Mouse (Mus musculus): ENCODE data around the gene Gal. TPM values are rescaled to one million over a fixed set of nuclear protein-coding genes. Genes with fewer than 3 reads are reported as not detected.

The Gal gene
- total and polyA plus RNA-seq, 2 experiments from 2014 or later: 2.1 to 21.9 TPM

- no peaks in the 10 kb centered on the region for H3K9me3 ChIP-seq (ENCODE audit: low read length)
- no peak for TF ChIP-seq CTCF (IDR thresholded peaks at IDR 0.05; ENCODE audit: low read depth)
- H3K9ac ChIP-seq: no peak overlapping the region
- no peak overlapping the region for H3K4me3 ChIP-seq (ENCODE audit: low read depth, low read length)
- no peak overlapping the region for H3K27ac ChIP-seq (ENCODE audit: low read depth, low read length)
- H3K36me3 ChIP-seq (ENCODE audit: insufficient read depth): peaks cover 8% of the 10 kb centered on the region
- no peak for DNase-seq
- WGBS: 83% methylated on average over 3 of the region's 3 CpGs
- ATAC-seq: no peak
- H3K4me1 ChIP-seq (ENCODE audit: insufficient read depth): no peaks in the 10 kb centered on the region
- H3K27me3 ChIP-seq (ENCODE audit: insufficient read depth, low read length): no peaks in the 10 kb centered on the region
- no peak overlapping the region for H3K4me2 ChIP-seq (ENCODE audit: low read depth)
These were observed 34.9 kb upstream of the Gal start for GRCm38 (mm10) chr19:3449248-3449647.

GRCm38 (mm10) chr19:3447348-3447747 is 33.0 kb upstream of the Gal start:
- Histone ChIP-seq H3K36me3 (ENCODE audit: insufficient read depth) (no peaks in the 10 kb centered on the region), H3K9ac (no peak overlapping the region), H3K4me1 (ENCODE audit: insufficient read depth) (no peaks in the 10 kb centered on the region), H3K4me3 (ENCODE audit: low read depth, low read length) (no peak overlapping the region), H3K9me3 (ENCODE audit: low read length) (no peaks in the 10 kb centered on the region), H3K27me3 (ENCODE audit: insufficient read depth, low read length) (no peaks in the 10 kb centered on the region), H3K4me2 (ENCODE audit: low read depth) (no peak overlapping the region), H3K27ac (ENCODE audit: low read depth, low read length) (no peak overlapping the region)
- no peak for DNase-seq
- 83% methylated on average over 3 of the region's 3 CpGs for WGBS
- ATAC-seq: no peak
- peak; percentile 14; the same call in 1 of the 2 replicates for TF ChIP-seq CTCF (IDR thresholded peaks at IDR 0.05; ENCODE audit: low read depth)

GRCm38 (mm10) chr19:3441092-3441491 is 26.7 kb upstream of the Gal start:
- 11% methylated on average over 10 of the region's 10 CpGs for WGBS
- Histone ChIP-seq H3K4me3 (ENCODE audit: low read depth, low read length) (no peak overlapping the region; the same call in 1 of the 2 replicates), H3K4me2 (ENCODE audit: low read depth) (peak overlapping the region; percentile 15), H3K27ac (ENCODE audit: low read depth, low read length) (no peak overlapping the region), H3K4me1 (ENCODE audit: insufficient read depth) (no peaks in the 10 kb centered on the region), H3K27me3 (ENCODE audit: insufficient read depth, low read length) (no peaks in the 10 kb centered on the region), H3K9ac (no peak overlapping the region), H3K36me3 (ENCODE audit: insufficient read depth) (no peaks in the 10 kb centered on the region), H3K9me3 (ENCODE audit: low read length) (no peaks in the 10 kb centered on the region)
- ATAC-seq (no peak), DNase-seq (no peak)
- TF ChIP-seq CTCF (IDR thresholded peaks at IDR 0.05; ENCODE audit: low read depth): no peak

- no peaks in the 10 kb centered on the region for H3K36me3 ChIP-seq (ENCODE audit: insufficient read depth)
- no peaks in the 10 kb centered on the region for H3K9me3 ChIP-seq (ENCODE audit: low read length)
- 26% methylated on average over 5 of the region's 5 CpGs for whole genome bisulfite sequencing
- DNase-seq (no peak), ATAC-seq (no peak)
- H3K9ac ChIP-seq: no peak overlapping the region
- no peaks in the 10 kb centered on the region for H3K27me3 ChIP-seq (ENCODE audit: insufficient read depth, low read length)
- no peak overlapping the region; the same call in 1 of the 2 replicates for H3K4me3 ChIP-seq (ENCODE audit: low read depth, low read length)
- peak overlapping the region; percentile 15 for H3K4me2 ChIP-seq (ENCODE audit: low read depth)
- H3K4me1 ChIP-seq (ENCODE audit: insufficient read depth): no peaks in the 10 kb centered on the region
- TF ChIP-seq CTCF (IDR thresholded peaks at IDR 0.05; ENCODE audit: low read depth): no peak
- no peak overlapping the region for H3K27ac ChIP-seq (ENCODE audit: low read depth, low read length)
These were observed 26.3 kb upstream of the Gal start for GRCm38 (mm10) chr19:3440667-3441066.

GRCm38 (mm10) chr19:3437980-3438379 is 23.6 kb upstream of the Gal start:
- Histone ChIP-seq H3K4me1 (ENCODE audit: insufficient read depth) (no peaks in the 10 kb centered on the region), H3K9ac (no peak overlapping the region), H3K4me2 (ENCODE audit: low read depth) (no peak overlapping the region), H3K9me3 (ENCODE audit: low read length) (no peaks in the 10 kb centered on the region), H3K27me3 (ENCODE audit: insufficient read depth, low read length) (no peaks in the 10 kb centered on the region), H3K36me3 (ENCODE audit: insufficient read depth) (no peaks in the 10 kb centered on the region), H3K27ac (ENCODE audit: low read depth, low read length) (no peak overlapping the region), H3K4me3 (ENCODE audit: low read depth, low read length) (no peak overlapping the region)
- no peak for TF ChIP-seq CTCF (IDR thresholded peaks at IDR 0.05; ENCODE audit: low read depth)
- DNase-seq: no peak
- no peak for ATAC-seq
- 68% methylated on average over 5 of the region's 5 CpGs for WGBS

GRCm38 (mm10) chr19:3436840-3437239 is 22.5 kb upstream of the Gal start:
- Histone ChIP-seq H3K9ac (no peak overlapping the region), H3K27me3 (ENCODE audit: insufficient read depth, low read length) (no peaks in the 10 kb centered on the region), H3K4me1 (ENCODE audit: insufficient read depth) (no peaks in the 10 kb centered on the region), H3K36me3 (ENCODE audit: insufficient read depth) (no peaks in the 10 kb centered on the region), H3K27ac (ENCODE audit: low read depth, low read length) (no peak overlapping the region), H3K4me3 (ENCODE audit: low read depth, low read length) (no peak overlapping the region), H3K4me2 (ENCODE audit: low read depth) (no peak overlapping the region), H3K9me3 (ENCODE audit: low read length) (no peaks in the 10 kb centered on the region)
- no peak for ATAC-seq
- WGBS: 58% methylated on average over 9 of the region's 9 CpGs
- DNase-seq: no peak
- peak; percentile 39 for TF ChIP-seq CTCF (IDR thresholded peaks at IDR 0.05; ENCODE audit: low read depth)

- no peak overlapping the region for H3K27ac ChIP-seq (ENCODE audit: low read depth, low read length)
- H3K9me3 ChIP-seq (ENCODE audit: low read length): no peaks in the 10 kb centered on the region
- TF ChIP-seq CTCF (IDR thresholded peaks at IDR 0.05; ENCODE audit: low read depth): no peak
- no peak for DNase-seq
- H3K4me2 ChIP-seq (ENCODE audit: low read depth): no peak overlapping the region
- no peak for ATAC-seq
- no peaks in the 10 kb centered on the region for H3K4me1 ChIP-seq (ENCODE audit: insufficient read depth)
- H3K4me3 ChIP-seq (ENCODE audit: low read depth, low read length): no peak overlapping the region
- H3K9ac ChIP-seq: no peak overlapping the region
- H3K27me3 ChIP-seq (ENCODE audit: insufficient read depth, low read length): no peaks in the 10 kb centered on the region
- 78% methylated on average over 3 of the region's 3 CpGs for WGBS
- no peaks in the 10 kb centered on the region for H3K36me3 ChIP-seq (ENCODE audit: insufficient read depth)
These were observed 21.5 kb upstream of the Gal start for GRCm38 (mm10) chr19:3435824-3436223.

GRCm38 (mm10) chr19:3434641-3435040 is 20.3 kb upstream of the Gal start:
- no peaks in the 10 kb centered on the region for H3K4me1 ChIP-seq (ENCODE audit: insufficient read depth)
- H3K36me3 ChIP-seq (ENCODE audit: insufficient read depth): no peaks in the 10 kb centered on the region
- TF ChIP-seq CTCF (IDR thresholded peaks at IDR 0.05; ENCODE audit: low read depth): no peak
- DNase-seq (no peak), ATAC-seq (no peak)
- H3K4me2 ChIP-seq (ENCODE audit: low read depth): no peak overlapping the region
- H3K4me3 ChIP-seq (ENCODE audit: low read depth, low read length): no peak overlapping the region
- no peak overlapping the region for H3K27ac ChIP-seq (ENCODE audit: low read depth, low read length)
- no peak overlapping the region for H3K9ac ChIP-seq
- no peaks in the 10 kb centered on the region for H3K9me3 ChIP-seq (ENCODE audit: low read length)
- WGBS: 36% methylated on average over 4 of the region's 4 CpGs
- no peaks in the 10 kb centered on the region for H3K27me3 ChIP-seq (ENCODE audit: insufficient read depth, low read length)

Data from forebrain, postnatal 0 days (tissue).